Mouse (Mus musculus) yolk sac, embryonic 10.5 days (tissue): ENCODE results near the gene Stk25.

ENCODE experiments used
- DNase-seq: peaks from one replicate; pipeline ENCODE4 v3.0.0-alpha.2; 2017; ENCODE audit warnings: low spot score

Gene Stk25

GRCm38 (mm10) chr1:93668791-93669548, 10.5 kb upstream of the Stk25 start:
- peak; percentile 76 for DNase-seq

GRCm38 (mm10) chr1:93667760-93668400, 9.4 kb upstream of the Stk25 start:
- DNase-seq: peak; percentile 20

DNA sequence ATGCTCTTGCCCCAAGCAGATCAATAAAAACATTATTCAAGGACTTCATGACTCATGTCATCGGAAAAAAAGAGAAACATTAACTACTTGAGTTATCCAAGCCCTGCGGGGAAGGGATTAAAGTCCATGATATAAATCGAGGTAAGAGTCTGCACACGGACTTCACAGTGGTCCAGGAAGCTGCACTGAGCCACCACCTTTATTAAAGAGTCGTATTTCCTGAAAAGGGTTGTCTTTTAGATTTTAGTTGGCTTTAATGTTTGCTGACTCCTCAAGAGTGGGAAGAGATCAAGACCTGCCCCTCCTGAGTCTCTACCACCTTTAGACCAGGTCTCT, 1.5 kb downstream of the Stk25 start:
- DNase-seq: no peak

DNA sequence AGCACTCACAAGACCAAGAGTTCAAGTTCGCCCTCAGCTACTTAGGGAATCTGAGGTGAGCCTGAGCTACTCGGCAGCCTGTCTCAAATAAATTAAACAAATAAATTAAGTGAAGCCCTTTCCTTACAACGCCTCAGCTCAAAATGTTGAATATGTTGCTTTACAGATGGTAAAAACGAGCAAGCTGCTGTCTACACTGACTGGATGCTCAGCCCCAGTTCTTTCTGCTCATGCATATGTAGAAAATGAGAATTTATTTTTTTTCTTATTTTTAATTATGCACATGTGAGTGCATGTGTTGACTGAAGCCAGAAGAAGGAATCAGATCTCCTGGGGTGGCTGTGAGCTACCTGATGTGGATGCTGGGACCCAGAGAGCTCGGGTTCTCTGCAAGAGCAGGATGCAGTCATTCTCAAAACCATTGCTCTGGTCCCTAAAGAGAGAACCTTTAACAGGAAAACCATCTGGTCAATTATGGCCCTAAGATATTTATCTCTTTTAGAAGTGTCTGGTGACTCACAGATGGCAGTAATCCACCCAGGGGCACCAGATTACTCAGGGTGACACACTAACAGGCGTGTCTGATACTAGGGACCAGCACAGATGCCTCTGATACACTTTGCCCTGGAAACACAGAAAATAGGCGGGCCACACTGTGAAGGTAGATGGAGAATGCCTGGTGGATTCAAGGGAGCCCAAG, 2.0 kb downstream of the Stk25 start:
- no peak for DNase-seq

- DNase-seq: no peak
Measured at GRCm38 (mm10) chr1:93654798-93655197, 3.7 kb downstream of the Stk25 start.

- DNase-seq: no peak
Measured at GRCm38 (mm10) chr1:93654275-93654674, 4.2 kb downstream of the Stk25 start.

GRCm38 (mm10) chr1:93649604-93650172, 8.8 kb downstream of the Stk25 start:
- no peak for DNase-seq

- no peak for DNase-seq
Measured at GRCm38 (mm10) chr1:93642692-93643091, 15.8 kb downstream of the Stk25 start.

DNA sequence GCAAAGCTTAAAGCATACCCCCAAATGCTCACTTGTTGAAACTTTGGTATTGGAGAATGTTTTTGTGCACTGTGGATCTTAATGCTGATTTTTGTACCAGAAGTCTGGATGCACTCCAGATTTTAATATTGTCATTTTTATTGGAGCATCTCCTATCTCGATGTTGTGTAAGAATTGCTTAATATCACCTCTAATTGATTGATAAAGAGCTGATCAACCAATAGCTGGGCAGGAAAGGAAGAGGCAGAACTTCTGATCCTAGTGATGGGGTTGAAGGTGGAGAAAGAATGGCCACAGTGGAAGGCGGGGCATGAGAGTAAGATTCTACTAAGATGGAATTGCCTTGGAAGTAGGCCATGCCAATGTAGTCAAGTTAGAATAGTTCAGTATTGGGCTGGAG, 16.5 kb downstream of the Stk25 start:
- DNase-seq: no peak

GRCm38 (mm10) chr1:93636211-93636897, 22.1 kb downstream of the Stk25 start:
- DNase-seq: no peak

- peak; percentile 99 for DNase-seq
Measured at GRCm38 (mm10) chr1:93635580-93636192, 22.8 kb downstream of the Stk25 start.

DNA sequence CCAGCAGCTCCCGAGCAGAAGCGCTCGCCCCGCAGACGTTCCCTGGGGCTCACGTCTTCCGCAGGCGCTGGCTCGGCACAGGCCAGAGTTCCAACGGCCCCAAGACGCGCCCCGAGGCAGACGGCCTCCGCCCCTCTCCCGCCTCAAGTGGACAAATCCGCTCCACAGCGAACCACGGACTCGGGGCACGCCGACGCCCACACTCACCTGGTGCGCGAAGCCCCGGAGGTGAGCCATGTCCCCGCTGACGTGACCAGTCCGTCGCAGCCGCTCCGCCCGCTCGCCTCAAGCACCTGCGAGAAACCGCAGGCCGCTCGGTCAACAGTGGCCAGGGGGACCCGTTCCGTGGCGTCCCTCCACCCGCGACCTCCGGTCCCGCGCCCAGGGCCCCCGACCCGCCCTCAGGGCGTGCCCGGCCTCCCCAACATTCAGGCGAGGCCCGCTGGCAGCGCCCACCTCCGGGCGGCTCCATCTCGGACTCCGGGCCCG, 23.3 kb downstream of the Stk25 start:
- no peak for DNase-seq

DNA sequence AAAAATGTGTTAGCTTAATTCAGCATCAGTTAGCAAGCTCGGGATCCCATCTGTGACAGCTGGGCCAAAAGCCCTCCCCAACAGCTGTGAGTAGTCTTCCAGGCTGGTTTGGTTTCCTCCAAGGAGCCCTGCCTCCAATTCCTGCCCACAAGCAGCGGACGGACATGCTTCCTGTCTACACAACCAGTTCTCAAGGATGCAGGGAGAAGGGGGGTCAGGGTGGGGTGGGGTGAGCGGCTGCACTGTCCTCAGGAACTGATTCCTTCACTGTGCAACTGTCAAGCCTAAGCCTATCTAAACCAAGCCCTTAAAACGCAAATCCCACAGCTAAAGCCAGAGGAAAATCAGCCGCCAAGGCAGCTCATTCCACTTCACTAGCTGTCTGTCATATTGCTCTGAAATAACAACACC, 24.0 kb downstream of the Stk25 start:
- peak; percentile 60 for DNase-seq

- DNase-seq: no peak
Measured at GRCm38 (mm10) chr1:93632723-93633122, 25.7 kb downstream of the Stk25 start.

GRCm38 (mm10) chr1:93630796-93631195, 27.7 kb downstream of the Stk25 start:
- DNase-seq: no peak

DNA sequence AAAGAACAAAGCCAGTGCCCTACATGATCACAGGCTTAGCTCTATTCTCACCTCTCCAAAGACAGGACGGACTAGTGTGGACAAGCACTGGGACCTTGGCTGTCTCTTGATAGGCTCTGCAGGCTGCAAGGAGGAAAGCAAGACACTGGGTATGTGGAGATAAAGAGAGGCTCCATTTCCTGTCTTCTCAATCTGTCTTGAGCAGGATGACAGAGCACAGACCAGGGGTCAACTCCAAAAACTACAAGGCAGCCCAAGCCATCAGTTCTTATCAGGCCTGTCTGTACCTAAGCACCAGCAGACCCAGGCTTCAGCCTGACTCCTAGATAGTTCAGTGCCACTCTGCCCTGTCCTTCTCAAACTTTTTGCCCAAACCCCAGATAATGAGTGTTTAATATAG, 34.0 kb downstream of the Stk25 start:
- no peak for DNase-seq

DNA sequence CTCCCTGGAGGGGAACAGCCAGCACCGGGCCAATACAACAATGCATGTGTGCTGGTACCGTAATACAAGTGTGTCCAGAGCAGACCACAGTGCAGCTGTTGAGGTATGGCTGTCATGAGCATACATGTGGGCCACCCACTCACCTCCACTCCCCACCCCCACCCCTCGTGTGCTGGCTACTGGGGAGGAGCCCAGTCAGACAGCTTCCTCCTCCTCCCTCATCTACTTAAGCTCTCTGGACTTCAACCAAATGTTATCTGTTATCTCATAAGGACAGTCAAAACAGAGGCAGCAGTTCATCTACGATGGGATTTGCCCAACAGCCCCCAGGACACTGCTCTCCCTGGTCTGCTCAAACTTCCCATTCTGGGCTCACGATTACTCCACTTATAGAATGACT, 39.5 kb downstream of the Stk25 start:
- DNase-seq: no peak

- peak; percentile 39 for DNase-seq
Measured at GRCm38 (mm10) chr1:93618059-93618748, 40.3 kb downstream of the Stk25 start.

GRCm38 (mm10) chr1:93609762-93610161, 48.7 kb downstream of the Stk25 start:
- no peak for DNase-seq

- DNase-seq: no peak
Measured at GRCm38 (mm10) chr1:93608696-93609245, 49.7 kb downstream of the Stk25 start.
